ENCODE assay signal across 13 mouse cellular contexts in the genomic region with DNA sequence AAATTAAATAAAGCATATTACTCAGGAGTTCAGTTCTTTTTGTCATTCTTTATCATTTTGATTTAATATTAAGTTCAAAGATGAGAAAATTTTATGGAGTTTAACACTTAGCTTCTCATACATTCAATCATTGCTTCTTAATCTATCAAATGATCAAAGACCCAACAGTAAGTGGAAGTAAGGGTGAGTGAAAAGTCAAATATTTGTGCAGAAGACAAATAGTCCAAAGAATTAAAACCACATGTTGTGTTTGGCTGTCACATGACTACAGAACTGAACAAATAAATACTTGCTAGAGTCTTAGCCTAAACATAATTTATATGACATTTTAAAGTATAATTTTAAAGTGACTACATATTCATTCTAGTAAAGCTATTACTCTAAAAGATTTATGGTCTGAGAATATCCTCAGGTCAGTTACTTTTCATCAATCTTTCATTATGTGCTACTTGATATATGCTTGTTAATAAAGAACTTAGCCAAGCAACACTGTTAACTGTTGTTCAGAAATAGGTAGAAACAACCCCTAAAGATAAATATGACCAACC.
"Had no signal": no experiment of that assay in that cellular context is flagged by ENCODE, and none has a peak within 500 bp of the region (broad histone marks: within the 10 kb centered on the region; RNA-seq: fewer than 3 reads in every experiment).

No protein-coding gene starts in this region.

- H3K27ac ChIP-seq: intestine, embryonic 15.5 days; layer of hippocampus, adult 2 months; limb, embryonic 15.5 days; liver, embryonic 12.5 days; macrophage; midbrain, embryonic 12.5 days had no signal

- H3K9me3 ChIP-seq: intestine, embryonic 15.5 days; limb, embryonic 15.5 days; liver, embryonic 12.5 days; megakaryocyte, embryonic 14.5 days; midbrain, embryonic 12.5 days had no signal

- H3K4me2 ChIP-seq: intestine, embryonic 15.5 days; limb, embryonic 15.5 days; liver, embryonic 12.5 days; lung, embryonic 14.5 days; midbrain, embryonic 12.5 days had no signal

- ATAC-seq: intestine, embryonic 15.5 days; liver, embryonic 12.5 days; midbrain, embryonic 16.5 days had no signal

- H3K9ac ChIP-seq: intestine, embryonic 15.5 days; limb, embryonic 15.5 days; liver, embryonic 12.5 days; lung, embryonic 14.5 days; midbrain, embryonic 12.5 days had no signal

- H3K27me3 ChIP-seq: intestine, embryonic 15.5 days; limb, embryonic 15.5 days; liver, embryonic 12.5 days; megakaryocyte, embryonic 14.5 days; midbrain, embryonic 12.5 days had no signal

- H3K4me3 ChIP-seq: intestine, embryonic 15.5 days; layer of hippocampus, adult 2 months; limb, embryonic 15.5 days; liver, embryonic 12.5 days; megakaryocyte, embryonic 14.5 days; midbrain, embryonic 12.5 days had no signal

- DNase-seq: kidney, adult 8-10 months; kidney, postnatal 4 days; lung, embryonic 14.5 days; lung, postnatal 10 days; right cerebral cortex, postnatal 14 days had no signal

- H3K36me3 ChIP-seq: intestine, embryonic 15.5 days; limb, embryonic 15.5 days; liver, embryonic 12.5 days; midbrain, embryonic 12.5 days had no signal

- H3K4me1 ChIP-seq: intestine, embryonic 15.5 days; limb, embryonic 15.5 days; liver, embryonic 12.5 days; megakaryocyte, embryonic 14.5 days; midbrain, embryonic 12.5 days had no signal
